23 mouse cellular contexts compared by ENCODE assay signal in genomic region chr1:88761121-88761520, GRCm38 (mm10).
"Had no signal": no experiment of that assay in that cellular context is flagged by ENCODE, and none has a peak within 500 bp of the region (broad histone marks: within the 10 kb centered on the region; RNA-seq: fewer than 3 reads in every experiment).

No protein-coding gene starts in this region.

- DNase-seq: kidney, adult 18-20 months; kidney, adult 9 months; kidney, postnatal 14 days; kidney, postnatal 4 days; layer of hippocampus, adult 9-11 months; liver, embryonic 13.5 days; lung, adult 2 months; lung, postnatal 14 days; lung, postnatal 4 days; right cerebral cortex, adult 18-20 months; right cerebral cortex, postnatal 14 days; right cerebral cortex, postnatal 4 days; thymus, adult 2 months; thymus, postnatal 25 days had no signal

- H3K9ac ChIP-seq: limb, embryonic 12.5 days; limb, embryonic 15.5 days; liver, embryonic 13.5 days; midbrain, embryonic 12.5 days; midbrain, embryonic 15.5 days; neural tube, embryonic 13.5 days; stomach, embryonic 15.5 days had no signal

- H3K4me2 ChIP-seq: limb, embryonic 12.5 days; limb, embryonic 15.5 days; liver, embryonic 13.5 days; midbrain, embryonic 12.5 days; midbrain, embryonic 15.5 days; neural tube, embryonic 13.5 days; stomach, embryonic 15.5 days had no signal

- H3K27ac ChIP-seq: left cerebral cortex, adult 2 months; limb, embryonic 12.5 days; limb, embryonic 15.5 days; liver, embryonic 13.5 days; midbrain, embryonic 12.5 days; midbrain, embryonic 15.5 days; neural tube, embryonic 13.5 days; stomach, embryonic 15.5 days had no signal

- H3K27me3 ChIP-seq: limb, embryonic 12.5 days; limb, embryonic 15.5 days; liver, embryonic 13.5 days; midbrain, embryonic 12.5 days; midbrain, embryonic 15.5 days; neural tube, embryonic 13.5 days; stomach, embryonic 15.5 days had no signal

- H3K9me3 ChIP-seq: limb, embryonic 12.5 days; limb, embryonic 15.5 days; liver, embryonic 13.5 days; midbrain, embryonic 12.5 days; midbrain, embryonic 15.5 days; neural tube, embryonic 13.5 days; stomach, embryonic 15.5 days had no signal

- H3K4me3 ChIP-seq: left cerebral cortex, adult 2 months; limb, embryonic 12.5 days; limb, embryonic 15.5 days; liver, embryonic 13.5 days; midbrain, embryonic 12.5 days; midbrain, embryonic 15.5 days; myocyte; neural tube, embryonic 13.5 days; stomach, embryonic 15.5 days had no signal

- H3K36me3 ChIP-seq: limb, embryonic 12.5 days; limb, embryonic 15.5 days; liver, embryonic 13.5 days; midbrain, embryonic 12.5 days; midbrain, embryonic 15.5 days; neural tube, embryonic 13.5 days; stomach, embryonic 15.5 days had no signal

- ATAC-seq: intestine, embryonic 16.5 days; midbrain, embryonic 15.5 days had no signal

- H3K4me1 ChIP-seq: liver, embryonic 13.5 days had no signal
